Mouse (Mus musculus) MEL (cell line): ENCODE measurements around the gene Drosha.
A peak's percentile ranks its signal among the peaks of the same experiment; 100 is the strongest.

Source experiments
- CHD2 ChIP-seq: IDR thresholded peaks from 2 replicates; pipeline ENCODE4 v1.6.1; 2011; ENCODE audit warnings: low read length, improper control_type of control experiment
- CTCF ChIP-seq, 3 experiments: IDR thresholded peaks in 2 of 3; conservative IDR thresholded peaks in 1 of 3; 2 replicates each; pipeline ENCODE4 v1.5.1; 2011 to 2012; ENCODE audit warnings: low read length in 3 of 3, low read depth in 2 of 3, mild to moderate bottlenecking in 2 of 3, improper control_type of control experiment in 1 of 3, inconsistent platforms in 1 of 3, mixed read lengths in 1 of 3, moderate library complexity in 1 of 3; ENCODE audit not compliant: control insufficient read depth in 1 of 3, insufficient read depth in 1 of 3, poor library complexity in 1 of 3, severe bottlenecking in 1 of 3
- E2F4 ChIP-seq: IDR thresholded peaks from 2 replicates; pipeline ENCODE4 v1.6.1; 2011; ENCODE audit warnings: low read depth, low read length, improper control_type of control experiment, borderline replicate concordance
- EP300 ChIP-seq, 2 experiments: IDR thresholded peaks; 2 replicates each; pipeline ENCODE4 v1.6.1; 2011; ENCODE audit warnings: improper control_type of control experiment in 2 of 2, low read length in 2 of 2, low read depth in 1 of 2, mild to moderate bottlenecking in 1 of 2
- GATA1 ChIP-seq: IDR thresholded peaks from 2 replicates; pipeline ENCODE4 v1.6.1; 2011; ENCODE audit warnings: low read depth, low read length, improper control_type of control experiment
- MXI1 ChIP-seq: IDR thresholded peaks from 2 replicates; pipeline ENCODE4 v1.6.1; 2011; ENCODE audit warnings: mild to moderate bottlenecking, low read depth, low read length, improper control_type of control experiment
- NRF1 ChIP-seq: IDR thresholded peaks from 2 replicates; pipeline ENCODE4 v1.6.1; 2014; ENCODE audit warnings: low read depth, mild to moderate bottlenecking, inconsistent platforms, low read length, improper control_type of control experiment, moderate library complexity; ENCODE audit not compliant: poor library complexity, insufficient read depth, severe bottlenecking
- POLR2A ChIP-seq, 2 experiments: IDR thresholded peaks; 2 replicates each; pipeline ENCODE4 v1.6.1; 2011 to 2012; ENCODE audit warnings: low read length in 2 of 2, mild to moderate bottlenecking in 2 of 2, control low read depth in 1 of 2, improper control_type of control experiment in 1 of 2, low read depth in 1 of 2, moderate library complexity in 1 of 2; ENCODE audit not compliant: control insufficient read depth in 1 of 2, insufficient read depth in 1 of 2, poor library complexity in 1 of 2
- POLR2AphosphoS2 ChIP-seq: IDR thresholded peaks from 2 replicates; pipeline ENCODE4 v1.6.1; 2011; ENCODE audit warnings: low read length, improper control_type of control experiment
- POLR2AphosphoS5 ChIP-seq: IDR thresholded peaks from 2 replicates; pipeline ENCODE4 v1.6.1; 2012; ENCODE audit warnings: low read depth, borderline replicate concordance, mild to moderate bottlenecking, inconsistent platforms, low read length, moderate library complexity, mixed read lengths
- SIN3A ChIP-seq: IDR thresholded peaks from 2 replicates; pipeline ENCODE4 v1.6.1; 2012; ENCODE audit warnings: low read length, improper control_type of control experiment, inconsistent platforms
- TAL1 ChIP-seq: IDR thresholded peaks from 2 replicates; pipeline ENCODE4 v1.6.1; 2012; ENCODE audit warnings: mild to moderate bottlenecking, inconsistent platforms, low read length, moderate library complexity, mixed read lengths
- USF1 ChIP-seq: IDR thresholded peaks from 2 replicates; pipeline ENCODE4 v1.6.1; 2014; ENCODE audit warnings: low read depth, mild to moderate bottlenecking, inconsistent platforms, low read length, improper control_type of control experiment, moderate library complexity
- ZMIZ1 ChIP-seq: IDR thresholded peaks from 2 replicates; pipeline ENCODE4 v1.6.1; 2012; ENCODE audit warnings: low read depth, mild to moderate bottlenecking, inconsistent platforms, low read length, improper control_type of control experiment, moderate library complexity

DNA sequence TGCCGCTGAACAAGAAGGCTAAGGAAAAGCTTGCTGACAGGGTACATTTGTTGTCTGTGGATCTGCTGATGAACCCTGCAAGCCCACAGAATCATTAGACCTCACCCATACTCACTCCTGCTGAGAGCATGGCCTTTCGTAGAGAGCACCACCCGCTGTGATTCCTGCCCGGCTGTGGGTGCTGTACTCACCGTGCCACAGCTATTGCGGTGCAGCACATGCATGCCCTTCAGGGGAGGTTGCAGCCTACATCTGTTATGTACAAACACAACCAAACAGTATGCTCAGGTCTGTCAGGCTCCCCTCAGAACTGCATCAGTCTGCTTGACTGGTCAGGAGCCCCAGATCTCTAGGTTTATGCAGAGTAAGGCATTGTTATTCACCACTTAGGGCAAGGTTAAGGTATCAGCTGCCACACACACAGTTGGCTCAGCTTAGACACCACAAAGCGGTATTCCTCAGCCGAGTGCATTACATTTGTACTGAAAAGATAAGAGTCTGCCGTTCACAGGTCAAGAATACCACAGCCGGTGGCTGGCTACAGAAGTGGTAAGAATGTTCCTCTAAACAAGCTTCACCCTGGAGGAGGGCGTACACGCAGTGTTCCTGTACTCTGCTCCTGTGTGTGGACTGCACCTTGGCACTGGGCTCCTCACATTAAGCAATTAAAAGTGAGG is 33.4 kb downstream of the Drosha start:
- TF ChIP-seq MXI1 = peak; percentile 53
- TF ChIP-seq CTCF (IDR thresholded peaks at IDR 0.05 in 2 of 3, conservative IDR thresholded peaks at IDR 0.05 in 1 of 3; ENCODE audit: control insufficient read depth in 1 of 3, insufficient read depth in 1 of 3, low read depth in 2 of 3, low read length in 3 of 3, poor library complexity in 1 of 3, severe bottlenecking in 1 of 3) = no peak
- 0 out of 4 replicates have a peak, but pooled peaks of 1 of the 2 experiments have one; percentile 36 for TF ChIP-seq POLR2A (IDR thresholded peaks at IDR 0.05; ENCODE audit: control insufficient read depth in 1 of 2, insufficient read depth in 1 of 2, low read depth in 1 of 2, low read length in 2 of 2, poor library complexity in 1 of 2)
- TF ChIP-seq POLR2AphosphoS5 = peak; percentile 79; the same call in 1 of the 2 replicates
- TF ChIP-seq GATA1 = peak; percentile 92
- TF ChIP-seq POLR2AphosphoS2 = no peak
- TF ChIP-seq USF1 = peak; percentile 37; the same call in 1 of the 2 replicates
- TF ChIP-seq ZMIZ1 = peak; percentile 53
- no peak for TF ChIP-seq NRF1
- TF ChIP-seq SIN3A = peak; percentile 89
- TF ChIP-seq CHD2 = no peak
- peak; percentile 92 to 93 for TF ChIP-seq EP300 (IDR thresholded peaks at IDR 0.05; ENCODE audit: low read depth in 1 of 2, low read length in 2 of 2)
- peak; percentile 84 for TF ChIP-seq TAL1
- no peak for TF ChIP-seq E2F4
